Mouse (Mus musculus) intestine, postnatal 0 days (tissue): ENCODE data around the gene Ddx18. TPM values are rescaled to one million over a fixed set of nuclear protein-coding genes. Genes with fewer than 3 reads are reported as not detected.

Experiments
- ATAC-seq: fragments of 200-750 bp; cut with Nextera tagmentation; 2 replicates; pipeline ENCODE4 v1.8.0; 2017; ENCODE audit warnings: mild to moderate bottlenecking, moderate TSS enrichment, moderate library complexity
- H3K27ac ChIP-seq: fragments of 300-500 bp; sonication (generic); 2 replicates; pipeline ENCODE4 v1.5.1; 2014; ENCODE audit warnings: mild to moderate bottlenecking, low read depth, low read length, moderate library complexity
- H3K27me3 ChIP-seq: fragments of 300-500 bp; sonication (generic); replicated peaks from 2 replicates; pipeline ENCODE4 v1.6.1; 2014; ENCODE audit warnings: low read length, mixed read lengths; ENCODE audit not compliant: control insufficient read depth, insufficient read depth
- H3K36me3 ChIP-seq: fragments of 300-500 bp; sonication (generic); 2 replicates; pipeline ENCODE4 v1.6.1; 2014; ENCODE audit warnings: mild to moderate bottlenecking, moderate library complexity; ENCODE audit not compliant: control insufficient read depth, insufficient read depth
- H3K4me1 ChIP-seq: fragments of 300-500 bp; sonication (generic); replicated peaks from 2 replicates; pipeline ENCODE4 v1.6.1; 2014; ENCODE audit warnings: antibody characterized with exemption, low read length, mixed read lengths; ENCODE audit not compliant: control insufficient read depth, insufficient read depth
- H3K4me2 ChIP-seq: fragments of 300-500 bp; sonication (generic); replicated peaks from 2 replicates; pipeline ENCODE4 v1.6.1; 2014; ENCODE audit warnings: low read depth, mild to moderate bottlenecking, moderate library complexity
- H3K4me3 ChIP-seq: fragments of 300-500 bp; sonication (generic); 2 replicates; pipeline ENCODE4 v1.5.1; 2014; ENCODE audit warnings: low read depth, low read length
- H3K9ac ChIP-seq: fragments of 300-500 bp; sonication (generic); 2 replicates; pipeline ENCODE4 v1.6.1; 2014; ENCODE audit warnings: mild to moderate bottlenecking, low read depth, low read length
- H3K9me3 ChIP-seq: fragments of 300-500 bp; sonication (generic); 2 replicates; pipeline ENCODE4 v1.6.1; 2016; ENCODE audit warnings: mixed run types; ENCODE audit not compliant: control insufficient read depth
- CTCF ChIP-seq: sonication (generic); IDR thresholded peaks from 2 replicates; pipeline ENCODE4 v1.5.1; 2016; ENCODE audit warnings: low read depth, mild to moderate bottlenecking, control low read depth, antibody characterized with exemption, moderate library complexity
- WGBS: fragments of 180-500 bp; shearing (Covaris S2); extraction: QIAGEN DNeasy Blood & Tissue Kit; methylation state at CpG from one replicate; pipeline ENCODE4 v1.1.7; 2014; 5-methylcytosine and 5-hydroxymethylcytosine counted together
- polyA plus RNA-seq: library from polyadenylated mRNA; unstranded; fragments of >200 nt; fragmentation: Nextera tagmentation; extraction: Ambion mirVana; gene quantifications from 2 replicates; pipeline ENCODE4 v1.2.1, GENCODE M21; 2015

Gene Ddx18
- polyA plus RNA-seq, 1 experiment from 2014 or later: 40.7 TPM

DNA sequence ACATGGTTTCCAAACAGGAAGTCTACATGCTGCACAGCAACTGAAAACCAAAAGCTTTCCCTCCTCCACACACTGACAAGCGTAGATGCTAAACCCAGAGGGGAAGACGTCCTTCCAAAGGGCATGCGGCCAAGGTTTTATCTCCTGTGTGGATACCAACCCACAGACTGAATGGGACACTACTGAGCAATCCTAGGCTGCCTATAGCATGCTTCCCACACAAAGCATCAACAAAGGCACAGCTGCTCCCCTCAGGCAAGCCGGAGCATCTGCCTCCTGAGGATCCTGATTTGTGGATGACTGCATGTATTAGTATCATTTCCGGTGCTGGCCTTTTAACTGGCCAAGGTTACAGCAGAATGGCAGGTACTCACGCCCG lies 16.3 kb downstream of the Ddx18 start:
- Histone ChIP-seq H3K27me3 (no peaks in the 10 kb centered on the region), H3K4me1 (no peaks in the 10 kb centered on the region), H3K4me2 (no peak overlapping the region), H3K9me3 (no peaks in the 10 kb centered on the region), H3K27ac (no peak overlapping the region), H3K4me3 (no peak overlapping the region), H3K36me3 (peaks cover 41% of the 10 kb centered on the region), H3K9ac (no peak overlapping the region)
- ATAC-seq: no peak
- TF ChIP-seq CTCF: no peak
- 88% methylated on average over 7 of the region's 7 CpGs for WGBS

GRCm38 (mm10) chr1:121550801-121551456 lies 16.9 kb downstream of the Ddx18 start:
- Histone ChIP-seq H3K9ac (no peak overlapping the region), H3K27ac (no peak overlapping the region), H3K4me3 (no peak overlapping the region), H3K9me3 (no peaks in the 10 kb centered on the region), H3K4me2 (no peak overlapping the region), H3K4me1 (no peaks in the 10 kb centered on the region), H3K36me3 (peaks cover 36% of the 10 kb centered on the region), H3K27me3 (no peaks in the 10 kb centered on the region)
- ATAC-seq: no peak
- no peak for TF ChIP-seq CTCF
- 85% methylated on average over 16 of the region's 16 CpGs for WGBS

DNA sequence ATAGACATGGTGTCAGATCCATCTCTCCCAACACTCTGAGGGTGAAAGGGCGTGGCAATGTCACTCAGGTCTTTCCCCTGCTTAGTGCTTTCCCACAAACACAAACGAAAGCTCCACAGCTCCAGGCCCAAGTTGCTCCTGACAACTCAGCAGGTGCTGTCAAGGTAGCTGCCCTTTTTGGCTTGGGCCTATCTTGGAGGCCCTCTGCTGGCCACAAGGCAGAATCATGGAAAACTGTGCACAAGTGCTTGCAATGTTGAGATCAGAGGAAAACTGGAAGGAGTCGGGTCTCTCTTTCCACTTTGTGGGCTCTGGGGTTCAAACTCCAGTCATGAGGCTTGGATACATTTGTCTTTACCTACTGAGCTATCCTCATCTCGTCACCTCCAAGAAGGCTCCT lies 18.3 kb downstream of the Ddx18 start:
- Histone ChIP-seq H3K4me1 (no peaks in the 10 kb centered on the region), H3K4me3 (no peak overlapping the region), H3K9me3 (no peaks in the 10 kb centered on the region), H3K9ac (no peak overlapping the region), H3K36me3 (peaks cover 21% of the 10 kb centered on the region; the same call in 1 of the 2 replicates), H3K27me3 (no peaks in the 10 kb centered on the region), H3K4me2 (no peak overlapping the region), H3K27ac (no peak overlapping the region)
- 80% methylated on average over 4 of the region's 4 CpGs for WGBS
- ATAC-seq: no peak
- TF ChIP-seq CTCF: peak; percentile 61

DNA sequence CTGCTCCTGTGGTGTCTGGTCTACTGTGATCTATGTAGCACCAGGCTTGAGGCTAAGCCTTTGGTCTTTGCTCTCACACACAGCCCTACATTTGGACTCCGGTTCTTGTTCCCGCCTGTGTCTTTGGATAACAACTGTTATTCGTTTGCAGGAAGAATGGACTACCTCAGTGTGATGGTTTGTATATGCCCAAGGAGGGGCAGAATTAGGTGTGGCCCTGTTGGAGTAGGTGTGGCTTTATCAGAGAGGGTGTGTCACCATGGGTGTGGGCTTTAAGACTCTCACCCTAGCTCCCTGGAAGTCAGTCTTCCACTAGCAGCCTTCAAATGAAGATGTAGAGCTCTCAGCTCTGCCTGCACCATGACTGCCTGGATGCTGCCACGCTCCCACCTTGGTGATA lies 19.1 kb downstream of the Ddx18 start:
- Histone ChIP-seq H3K4me2 (no peak overlapping the region), H3K9me3 (no peaks in the 10 kb centered on the region), H3K27me3 (no peaks in the 10 kb centered on the region), H3K36me3 (peaks cover 15% of the 10 kb centered on the region; the same call in 1 of the 2 replicates), H3K4me1 (no peaks in the 10 kb centered on the region), H3K27ac (no peak overlapping the region), H3K9ac (no peak overlapping the region), H3K4me3 (no peak overlapping the region)
- no peak for TF ChIP-seq CTCF
- 90% methylated on average over 4 of the region's 4 CpGs for WGBS
- no peak for ATAC-seq

DNA sequence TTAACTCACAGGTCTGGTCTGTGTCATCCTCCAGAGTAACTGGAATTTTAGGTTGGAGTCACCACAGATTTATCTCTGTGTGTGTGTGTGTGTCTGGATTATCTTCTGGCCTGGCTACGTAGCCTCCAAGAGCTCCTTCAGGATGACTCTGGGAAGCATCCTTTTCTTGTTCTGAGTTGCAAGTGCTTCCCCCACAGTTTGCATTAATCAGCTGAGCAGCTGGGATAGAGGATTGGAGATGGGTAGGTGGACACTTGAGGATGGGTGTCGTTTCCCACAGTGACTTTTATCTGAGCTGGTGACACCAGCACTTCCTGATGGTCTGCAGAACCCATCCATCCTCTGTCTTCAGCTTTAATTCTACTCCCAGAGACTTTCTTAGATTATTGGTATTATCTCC lies 20.9 kb downstream of the Ddx18 start:
- no peak for TF ChIP-seq CTCF
- peaks cover 6% of the 10 kb centered on the region; the same call in 1 of the 2 replicates for H3K36me3 ChIP-seq
- H3K9ac ChIP-seq: no peak overlapping the region
- H3K4me2 ChIP-seq: no peak overlapping the region
- H3K9me3 ChIP-seq: no peaks in the 10 kb centered on the region
- no peaks in the 10 kb centered on the region for H3K27me3 ChIP-seq
- H3K4me3 ChIP-seq: no peak overlapping the region
- H3K27ac ChIP-seq: no peak overlapping the region
- WGBS: 78% methylated on average over 2 of the region's 2 CpGs
- ATAC-seq: no peak
- H3K4me1 ChIP-seq: no peaks in the 10 kb centered on the region

GRCm38 (mm10) chr1:121540361-121540760 lies 27.4 kb downstream of the Ddx18 start:
- H3K4me1 ChIP-seq: no peaks in the 10 kb centered on the region
- no peak overlapping the region for H3K27ac ChIP-seq
- TF ChIP-seq CTCF: no peak
- H3K36me3 ChIP-seq: no peaks in the 10 kb centered on the region
- no peaks in the 10 kb centered on the region for H3K9me3 ChIP-seq
- no peak for ATAC-seq
- no peak overlapping the region for H3K4me2 ChIP-seq
- H3K27me3 ChIP-seq: no peaks in the 10 kb centered on the region
- WGBS: 47% methylated on average over 8 of the region's 8 CpGs
- no peak overlapping the region for H3K9ac ChIP-seq
- no peak overlapping the region for H3K4me3 ChIP-seq

GRCm38 (mm10) chr1:121531439-121531838 lies 36.4 kb downstream of the Ddx18 start:
- Histone ChIP-seq H3K4me3 (no peak overlapping the region), H3K9me3 (no peaks in the 10 kb centered on the region), H3K36me3 (no peaks in the 10 kb centered on the region), H3K4me1 (no peaks in the 10 kb centered on the region), H3K27me3 (peaks cover 23% of the 10 kb centered on the region), H3K4me2 (no peak overlapping the region), H3K9ac (no peak overlapping the region), H3K27ac (no peak overlapping the region)
- ATAC-seq: no peak
- 70% methylated on average over 7 of the region's 7 CpGs for whole genome bisulfite sequencing
- no peak for TF ChIP-seq CTCF
